Mouse (Mus musculus): Measurements from ENCODE around the gene Adh4.
"Not testable (repeated sequence)": the region's sequence is repeated elsewhere in the genome, so short reads cannot be mapped to it uniquely, and the experiment has no call there.

The Adh4 gene

GRCm38 (mm10) chr3:138448077-138448860 lies 33.0 kb downstream of the Adh4 start:
- DNase-seq = no peak

- DNase-seq = no peak
Measured at GRCm38 (mm10) chr3:138452169-138452568, 36.9 kb downstream of the Adh4 start.

- no peak for DNase-seq
Measured at GRCm38 (mm10) chr3:138454234-138454633, 39.0 kb downstream of the Adh4 start.

GRCm38 (mm10) chr3:138454711-138455435 lies 39.6 kb downstream of the Adh4 start:
- no peak for DNase-seq

- DNase-seq = no peak
Measured at GRCm38 (mm10) chr3:138458441-138458840, 43.2 kb downstream of the Adh4 start.

- no peak for DNase-seq
Measured at GRCm38 (mm10) chr3:138460260-138460659, 45.0 kb downstream of the Adh4 start.

GRCm38 (mm10) chr3:138461832-138462231 lies 46.6 kb downstream of the Adh4 start:
- DNase-seq = no peak

GRCm38 (mm10) chr3:138463137-138463536 lies 47.9 kb downstream of the Adh4 start:
- peak in 1 of 2 experiments; percentile 33 for DNase-seq

GRCm38 (mm10) chr3:138463807-138464206 lies 48.5 kb downstream of the Adh4 start:
- no peak for DNase-seq

- no peak for DNase-seq
Measured at GRCm38 (mm10) chr3:138464573-138465147, 49.4 kb downstream of the Adh4 start.

GRCm38 (mm10) chr3:138466656-138467055 lies 51.4 kb downstream of the Adh4 start:
- DNase-seq = not testable (repeated sequence)

- DNase-seq = no peak
Measured at GRCm38 (mm10) chr3:138471066-138471465, 55.8 kb downstream of the Adh4 start.

GRCm38 (mm10) chr3:138479489-138479888 lies 64.2 kb downstream of the Adh4 start:
- no peak for DNase-seq
